Mouse (Mus musculus) embryonic fibroblast, embryonic 13.5 days (primary cell): ENCODE results near the gene Tnk2.
A peak's percentile ranks its signal among the peaks of the same experiment; 100 is the strongest.

Source experiments
- CTCF ChIP-seq: IDR thresholded peaks from 2 replicates; pipeline ENCODE4 v1.5.1; 2011; ENCODE audit warnings: mild to moderate bottlenecking, control low read depth, low read length, moderate library complexity, borderline replicate concordance; ENCODE audit not compliant: insufficient read depth
- POLR2A ChIP-seq: IDR thresholded peaks from 2 replicates; pipeline ENCODE4 v1.6.1; 2011; ENCODE audit warnings: low read depth, mild to moderate bottlenecking, control low read depth, low read length, moderate library complexity

- TF ChIP-seq POLR2A: no peak
- peak; percentile 74; the same call in 1 of the 2 replicates for TF ChIP-seq CTCF
These were observed 38.5 kb downstream of the Tnk2 start for GRCm38 (mm10) chr16:32682194-32682593.
